Mouse (Mus musculus): ENCODE results near the gene Tead4.
"Not testable (repeated sequence)": the region's sequence is repeated elsewhere in the genome, so short reads cannot be mapped to it uniquely, and the experiment has no call there.

The Tead4 gene

GRCm38 (mm10) chr6:128237102-128237763 lies 63.4 kb downstream of the Tead4 start:
- DNase-seq (ENCODE audit: low spot score in 2 of 2), result no peak

- no peak for DNase-seq (ENCODE audit: low spot score in 2 of 2)
These were observed 64.0 kb downstream of the Tead4 start for GRCm38 (mm10) chr6:128236581-128236980.

GRCm38 (mm10) chr6:128234206-128234605 lies 66.4 kb downstream of the Tead4 start:
- DNase-seq (ENCODE audit: low spot score in 2 of 2), result peak in 1 of 2 experiments; percentile 22

- no peak for DNase-seq (ENCODE audit: low spot score in 2 of 2)
These were observed 68.4 kb downstream of the Tead4 start for GRCm38 (mm10) chr6:128232216-128232615.

- no peak for DNase-seq (ENCODE audit: low spot score in 2 of 2)
These were observed 68.9 kb downstream of the Tead4 start for GRCm38 (mm10) chr6:128231741-128232140.

GRCm38 (mm10) chr6:128227438-128228017 lies 73.1 kb downstream of the Tead4 start:
- DNase-seq (ENCODE audit: low spot score in 2 of 2), result peak; percentile 13 to 40

GRCm38 (mm10) chr6:128226941-128227340 lies 73.7 kb downstream of the Tead4 start:
- DNase-seq (ENCODE audit: low spot score in 2 of 2), result no peak

- no peak for DNase-seq (ENCODE audit: low spot score in 2 of 2)
These were observed 74.8 kb downstream of the Tead4 start for GRCm38 (mm10) chr6:128225846-128226176.

- DNase-seq (ENCODE audit: low spot score in 2 of 2), result no peak
These were observed 75.4 kb downstream of the Tead4 start for GRCm38 (mm10) chr6:128225009-128225845.

GRCm38 (mm10) chr6:128223159-128223558 lies 77.5 kb downstream of the Tead4 start:
- DNase-seq (ENCODE audit: low spot score in 2 of 2), result no peak

GRCm38 (mm10) chr6:128215004-128215403 lies 85.6 kb downstream of the Tead4 start:
- not testable (repeated sequence) for DNase-seq (ENCODE audit: low spot score in 2 of 2)

- DNase-seq (ENCODE audit: low spot score in 2 of 2), result not testable (repeated sequence)
These were observed 91.4 kb downstream of the Tead4 start for GRCm38 (mm10) chr6:128209199-128209598.

GRCm38 (mm10) chr6:128208491-128209170 lies 92.0 kb downstream of the Tead4 start:
- no peak for DNase-seq (ENCODE audit: low spot score in 2 of 2)

- DNase-seq (ENCODE audit: low spot score in 2 of 2), result no peak
These were observed 97.1 kb downstream of the Tead4 start for GRCm38 (mm10) chr6:128203557-128203956.

GRCm38 (mm10) chr6:128200847-128201640 lies 99.6 kb downstream of the Tead4 start:
- DNase-seq (ENCODE audit: low spot score in 2 of 2), result peak in 1 of 2 experiments; percentile 56

- DNase-seq (ENCODE audit: low spot score in 2 of 2), result peak; percentile 97 to 99
These were observed 100.3 kb downstream of the Tead4 start for GRCm38 (mm10) chr6:128200116-128200846.

- DNase-seq (ENCODE audit: low spot score in 2 of 2), result no peak
These were observed 117.1 kb downstream of the Tead4 start for GRCm38 (mm10) chr6:128183521-128183920.

GRCm38 (mm10) chr6:128181176-128181575 lies 119.4 kb downstream of the Tead4 start:
- no peak for DNase-seq (ENCODE audit: low spot score in 2 of 2)

GRCm38 (mm10) chr6:128179651-128180050 lies 121.0 kb downstream of the Tead4 start:
- DNase-seq (ENCODE audit: low spot score in 2 of 2), result no peak

- DNase-seq (ENCODE audit: low spot score in 2 of 2), result no peak
These were observed 121.4 kb downstream of the Tead4 start for GRCm38 (mm10) chr6:128179247-128179646.

GRCm38 (mm10) chr6:128178681-128179080 lies 121.9 kb downstream of the Tead4 start:
- no peak for DNase-seq (ENCODE audit: low spot score in 2 of 2)

All from frontal cortex, postnatal 10 days (tissue).